Mouse (Mus musculus): ENCODE measurements at regions not wholly inside any gene's neighbourhood (a gene's known extent, or its start where the extent isn't known, plus 50 kb on each side); places are given as distances from the start of the nearest gene placed in this dataset.

DNA sequence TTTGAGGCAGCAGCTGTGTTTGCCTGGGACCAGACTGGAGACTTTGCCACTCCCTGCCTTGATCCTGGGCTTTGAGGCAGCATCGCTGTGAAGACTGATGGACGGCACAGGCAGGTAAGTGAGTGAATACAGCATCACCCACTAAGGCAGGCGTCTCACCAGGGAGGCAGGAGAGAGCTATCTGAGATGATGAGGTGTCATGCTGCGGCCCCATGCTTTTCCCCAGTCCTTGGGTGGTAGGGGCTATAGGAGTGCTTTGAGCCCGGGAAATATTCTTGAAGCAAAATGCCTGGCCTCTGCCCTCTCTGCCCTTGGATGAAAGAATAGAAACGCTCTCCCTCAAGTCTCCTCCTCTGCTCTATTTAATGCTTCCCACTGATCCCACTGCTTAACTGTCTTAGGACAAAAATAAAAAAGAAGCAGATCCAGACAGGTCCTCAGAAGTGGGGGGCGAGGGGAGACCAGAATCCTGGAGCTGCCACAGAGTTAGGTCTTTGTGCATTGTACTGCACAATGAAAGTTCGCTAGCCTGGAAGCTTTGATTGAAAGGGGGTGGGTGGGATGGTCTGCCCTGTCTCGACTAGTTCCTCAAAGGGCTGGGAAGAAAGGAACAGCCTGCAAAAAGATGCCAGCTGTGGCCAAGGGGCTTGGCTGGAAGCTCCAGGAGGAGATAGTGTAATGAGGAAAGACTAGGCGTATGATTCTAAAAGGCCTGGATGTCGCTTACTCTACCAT is 117.4 kb upstream of the Cdh5 start:
- no peak for DNase-seq

DNA sequence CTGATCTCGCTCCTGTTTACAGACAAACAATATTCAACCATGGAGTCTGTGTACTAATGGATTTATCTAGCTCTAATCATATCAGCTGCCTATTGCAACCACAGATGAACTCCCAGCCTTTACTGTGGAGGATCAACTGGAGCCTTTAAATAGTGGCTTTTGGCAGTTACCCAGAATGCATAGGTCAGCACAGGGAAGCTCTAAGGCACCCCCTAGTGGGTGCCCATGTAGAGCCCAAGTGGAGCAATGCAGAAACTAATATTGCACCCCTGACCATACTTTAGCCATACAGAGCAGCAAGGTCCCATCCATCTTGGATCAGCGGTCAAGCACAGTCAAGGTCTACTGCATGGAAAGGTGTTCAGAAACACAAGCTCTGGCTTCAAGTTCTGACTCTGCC is 115.8 kb upstream of the Cdh5 start:
- no peak for DNase-seq

DNA sequence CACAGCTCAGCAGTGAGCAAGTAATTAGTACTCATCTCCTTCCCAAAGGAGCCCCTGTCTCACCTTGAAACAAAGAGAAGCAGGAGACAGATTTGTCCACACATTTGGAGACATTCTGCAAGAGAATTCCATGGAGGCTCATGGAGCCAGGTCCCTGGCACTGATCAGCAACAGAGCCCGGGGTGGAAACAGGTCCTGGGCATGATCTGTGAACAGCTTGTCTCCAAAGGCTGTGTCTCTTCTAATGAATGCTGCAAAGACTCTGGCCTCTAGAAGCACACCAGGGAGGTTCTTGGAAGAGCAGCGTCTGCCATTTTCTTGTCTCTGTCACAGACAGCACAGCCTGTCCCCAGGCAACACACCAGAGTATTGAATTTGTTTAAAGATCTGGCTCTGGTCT is 107.5 kb upstream of the Cdh5 start:
- DNase-seq: no peak

- DNase-seq: no peak
Measured at GRCm38 (mm10) chr8:103998143-103998542, 103.3 kb upstream of the Cdh5 start.

DNA sequence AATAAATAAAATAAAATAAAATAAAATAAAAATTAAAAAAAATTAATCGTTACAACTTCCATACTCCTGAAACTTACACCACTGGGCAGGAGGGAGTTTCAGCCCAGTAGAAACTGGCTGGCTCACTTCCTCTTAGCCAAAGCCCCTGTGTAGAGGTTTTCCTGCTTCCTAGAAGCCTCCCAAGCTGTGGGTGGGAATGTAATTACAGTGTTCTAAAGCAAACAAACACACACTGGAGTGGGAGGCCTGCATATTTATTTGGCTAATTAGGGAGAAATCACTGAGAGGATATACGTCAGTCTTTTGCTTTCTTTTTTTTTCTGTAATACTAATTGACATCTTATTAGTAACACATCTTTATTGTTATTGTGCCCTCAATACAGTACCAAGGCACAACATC is 94.2 kb upstream of the Cdh5 start:
- no peak for DNase-seq

GRCm38 (mm10) chr8:104008756-104009155 is 92.7 kb upstream of the Cdh5 start:
- DNase-seq: no peak

DNA sequence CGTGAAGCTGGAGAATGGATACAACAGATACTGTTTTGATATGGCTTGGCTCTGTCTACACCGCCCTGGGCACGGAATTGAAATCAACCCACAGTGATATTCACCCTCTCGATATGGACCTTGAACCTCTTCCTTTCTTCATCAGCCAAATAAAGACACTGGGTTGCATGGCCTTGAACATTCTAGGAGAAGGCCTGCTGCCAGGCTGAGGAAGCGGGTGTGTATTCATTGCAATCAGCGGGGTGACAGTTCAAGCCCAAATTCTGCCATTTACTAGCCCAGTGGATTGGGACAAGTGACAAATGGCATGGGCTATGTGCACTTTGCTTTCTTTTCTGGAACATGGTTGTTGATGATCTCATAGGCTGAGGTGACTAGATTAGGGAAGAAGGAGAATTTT is 92.1 kb upstream of the Cdh5 start:
- DNase-seq: no peak

DNA sequence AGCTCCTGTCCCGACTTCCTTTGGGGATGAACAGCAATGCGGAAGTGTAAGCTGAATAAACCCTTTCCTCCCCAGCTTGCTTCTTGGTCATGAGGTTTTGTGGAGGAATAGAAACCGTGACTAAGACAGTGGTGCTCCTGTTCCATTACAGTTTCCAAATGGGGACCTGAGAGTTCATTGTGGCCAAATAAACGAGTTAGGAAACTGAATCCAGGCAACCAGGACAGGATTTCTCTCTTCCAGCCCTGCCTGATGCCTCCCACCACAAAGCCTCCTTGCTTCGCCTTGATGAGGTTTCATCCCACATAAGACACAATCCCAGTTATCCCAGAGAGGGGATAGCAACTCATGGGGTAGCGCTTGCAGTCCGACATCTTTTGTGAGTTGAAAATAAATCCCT is 79.2 kb upstream of the Cdh5 start:
- DNase-seq: no peak

DNA sequence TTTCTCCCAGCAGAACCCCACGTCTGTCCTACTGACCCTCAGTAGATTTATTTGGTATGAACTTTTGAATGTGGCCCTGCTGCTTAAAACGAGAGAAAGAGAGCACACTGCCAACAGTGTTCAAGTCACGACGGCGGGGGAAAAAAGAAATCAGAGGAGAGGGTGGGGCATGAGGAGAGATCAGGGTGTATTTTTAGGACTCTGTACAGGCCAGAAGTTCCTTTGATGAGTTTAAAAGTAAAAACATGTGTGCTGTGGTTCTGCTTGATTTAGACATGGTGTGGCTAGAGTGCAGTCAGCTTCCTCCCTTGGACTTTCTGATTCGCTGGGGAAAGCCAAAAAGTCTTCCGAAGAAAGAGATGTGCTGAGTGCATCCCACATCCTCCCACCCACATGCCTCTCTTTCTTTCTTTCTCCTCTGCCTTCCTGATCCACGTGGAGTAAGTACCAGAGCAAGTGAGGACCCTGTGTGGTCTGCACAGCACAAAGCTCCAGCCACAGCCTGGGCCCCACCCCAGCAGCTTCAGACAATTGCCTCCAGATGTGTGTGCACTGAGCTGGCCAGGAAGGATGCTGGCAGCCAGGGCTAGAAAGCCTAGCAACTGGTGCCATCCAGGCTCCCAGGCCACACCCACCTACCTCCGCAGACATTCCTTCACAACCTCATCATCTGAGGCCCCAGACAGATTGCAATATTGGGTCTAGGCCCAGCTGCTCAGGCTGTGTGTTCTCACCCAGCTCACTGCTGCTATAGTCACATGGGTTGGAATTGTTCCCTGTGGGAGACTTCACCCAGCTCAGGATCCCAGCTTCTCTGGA is 78.5 kb upstream of the Cdh5 start:
- no peak for DNase-seq

DNA sequence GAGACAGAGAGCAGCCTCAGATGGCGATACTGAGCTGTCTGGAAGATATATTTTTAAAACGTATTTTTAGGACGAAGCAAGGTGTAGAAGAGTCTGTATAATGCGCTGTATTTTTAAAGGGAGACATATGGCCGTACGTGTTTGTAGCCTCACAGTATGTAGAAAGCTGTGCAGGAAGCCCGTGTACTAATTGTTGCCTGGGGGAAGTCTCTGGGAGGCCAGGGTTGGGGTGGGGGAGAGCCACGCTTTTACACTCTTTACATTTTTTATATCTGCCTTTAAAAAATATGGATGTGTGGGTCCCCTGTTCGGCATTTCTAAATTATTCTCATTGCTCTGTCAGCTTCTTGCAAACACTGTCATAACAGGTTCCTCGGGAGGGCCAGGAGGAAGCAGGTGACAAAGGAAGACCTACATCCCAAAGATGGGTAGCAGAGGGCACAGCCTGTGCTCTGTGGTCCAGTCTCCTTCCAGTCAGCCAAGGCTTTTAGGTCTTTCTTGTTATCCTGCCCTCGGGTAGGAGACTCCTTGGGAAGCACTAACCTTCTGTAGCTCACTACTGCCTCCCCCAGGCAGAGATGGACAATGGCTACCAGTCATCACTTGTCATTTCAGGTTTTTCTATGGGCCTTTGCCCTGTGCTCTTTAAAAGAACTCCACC is 74.1 kb upstream of the Cdh5 start:
- no peak for DNase-seq

GRCm38 (mm10) chr8:104028626-104029025 is 72.8 kb upstream of the Cdh5 start:
- DNase-seq: peak; percentile 75

DNA sequence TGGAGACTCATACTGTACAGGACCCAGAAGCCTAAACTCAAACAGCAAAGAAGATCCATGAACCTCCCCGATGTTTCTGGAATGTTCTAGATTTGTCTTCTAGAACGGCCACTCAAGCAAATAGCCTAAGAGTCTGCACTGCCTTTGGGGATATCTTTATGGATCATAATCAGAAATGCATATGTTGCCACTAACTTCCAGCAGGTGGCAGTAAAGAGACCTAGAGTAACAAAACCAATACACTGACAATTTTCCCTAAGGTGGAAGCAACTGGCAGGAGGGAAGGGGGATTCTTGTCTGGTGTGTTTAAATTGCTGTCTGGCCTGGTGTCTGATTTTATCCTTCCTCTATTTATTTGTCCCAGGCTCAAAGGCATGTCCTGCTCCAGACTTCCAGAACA is 69.2 kb upstream of the Cdh5 start:
- peak; percentile 28 for DNase-seq

DNA sequence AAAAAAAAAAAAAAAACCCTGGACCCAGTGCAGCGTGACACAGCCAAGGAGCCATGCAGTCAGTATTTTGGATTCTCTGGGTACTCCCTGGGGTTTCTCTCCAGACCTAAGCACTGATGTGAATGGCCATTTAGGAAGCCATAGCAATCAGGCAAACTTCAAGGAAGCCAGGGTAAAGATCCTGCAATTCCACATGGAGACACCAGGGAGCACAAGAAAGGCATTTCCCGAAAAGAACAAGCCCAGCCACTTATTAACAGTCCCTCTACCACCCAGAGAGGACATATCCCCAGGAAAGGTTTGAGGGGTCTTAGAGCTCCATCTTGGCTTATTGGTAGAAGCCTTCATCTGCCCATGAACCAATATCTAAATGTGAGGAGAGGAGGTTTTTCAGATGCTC is 68.3 kb upstream of the Cdh5 start:
- DNase-seq: no peak

- DNase-seq: no peak
Measured at GRCm38 (mm10) chr8:104034286-104034685, 67.1 kb upstream of the Cdh5 start.

- no peak for DNase-seq
Measured at GRCm38 (mm10) chr8:104036580-104037477, 64.6 kb upstream of the Cdh5 start.

DNA sequence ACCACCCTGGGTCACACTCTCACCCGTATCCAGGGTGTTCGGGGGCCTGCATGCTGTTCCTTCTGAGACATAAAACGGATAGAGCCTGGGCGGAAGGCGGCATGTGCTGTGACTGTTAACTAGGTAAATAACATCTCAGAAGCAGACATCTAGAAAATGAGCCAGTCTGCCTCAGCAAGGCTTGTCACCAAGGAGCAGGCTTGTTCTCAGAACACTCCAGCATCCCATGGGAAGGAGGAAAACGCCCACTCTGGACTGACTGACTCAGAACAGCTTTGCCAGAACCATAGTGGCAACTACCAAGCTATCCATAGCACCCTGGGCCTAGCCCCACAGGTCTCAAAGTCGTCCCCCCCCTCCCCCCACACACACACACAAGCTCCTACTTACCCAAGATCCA is 63.8 kb upstream of the Cdh5 start:
- no peak for DNase-seq

DNA sequence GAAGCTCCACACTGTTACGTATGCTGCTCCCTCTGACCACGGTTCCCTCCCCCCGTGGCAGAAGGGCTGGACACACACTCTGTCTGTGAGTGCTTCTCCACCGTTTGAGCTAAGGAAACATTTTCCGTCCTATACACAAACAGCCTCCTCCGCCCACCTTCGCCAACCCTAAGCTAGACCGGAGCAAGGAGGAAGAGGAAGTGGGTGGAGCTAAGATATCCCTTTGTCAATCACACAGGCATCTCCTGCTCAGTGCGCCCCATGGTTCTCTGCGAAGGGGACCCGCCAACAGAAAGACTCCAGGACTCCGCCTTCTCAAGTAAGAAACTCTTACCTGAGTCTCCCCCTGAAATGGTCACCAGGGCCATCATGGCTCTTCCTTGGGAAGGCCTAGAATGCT is 61.9 kb upstream of the Cdh5 start:
- peak; percentile 60 for DNase-seq

DNA sequence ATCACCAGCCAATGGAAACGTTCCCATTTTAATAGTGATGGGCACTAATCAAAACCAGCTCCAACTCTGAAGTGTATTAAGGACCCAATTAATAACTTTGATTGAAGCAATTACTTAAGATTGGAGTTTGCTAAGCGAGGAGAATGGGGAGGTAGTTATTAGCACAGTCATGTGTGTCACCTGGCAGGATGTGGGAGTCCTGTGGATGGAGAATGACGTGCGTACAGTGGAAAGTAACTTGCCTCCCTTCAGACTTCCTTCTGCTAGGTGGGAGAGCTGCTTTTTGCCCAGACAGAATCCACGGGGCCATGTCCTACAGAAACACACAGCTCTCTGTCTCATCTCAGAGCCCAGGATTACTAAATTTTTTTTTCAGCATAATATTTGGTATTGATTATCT is 59.9 kb upstream of the Cdh5 start:
- DNase-seq: peak; percentile 24

DNA sequence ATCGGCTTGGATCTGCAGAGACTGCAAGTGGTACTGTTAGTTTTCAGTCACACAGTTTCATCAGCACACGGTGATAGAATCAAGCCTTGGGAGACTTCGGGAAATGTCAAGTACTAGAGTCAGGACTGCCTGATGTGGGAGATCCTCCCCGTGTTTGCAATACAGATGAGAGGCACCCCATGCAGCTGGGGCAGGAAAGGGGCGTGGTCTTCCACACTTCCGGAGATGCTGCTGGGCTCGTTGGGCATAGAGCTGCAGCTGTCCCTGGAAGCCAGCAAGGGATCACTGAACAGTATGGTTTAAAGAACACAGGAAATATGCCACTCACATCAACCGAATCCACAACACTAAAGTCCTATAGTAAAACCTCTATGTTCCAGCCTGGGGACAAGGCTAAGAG is 59.0 kb upstream of the Cdh5 start:
- peak; percentile 85 for DNase-seq

DNA sequence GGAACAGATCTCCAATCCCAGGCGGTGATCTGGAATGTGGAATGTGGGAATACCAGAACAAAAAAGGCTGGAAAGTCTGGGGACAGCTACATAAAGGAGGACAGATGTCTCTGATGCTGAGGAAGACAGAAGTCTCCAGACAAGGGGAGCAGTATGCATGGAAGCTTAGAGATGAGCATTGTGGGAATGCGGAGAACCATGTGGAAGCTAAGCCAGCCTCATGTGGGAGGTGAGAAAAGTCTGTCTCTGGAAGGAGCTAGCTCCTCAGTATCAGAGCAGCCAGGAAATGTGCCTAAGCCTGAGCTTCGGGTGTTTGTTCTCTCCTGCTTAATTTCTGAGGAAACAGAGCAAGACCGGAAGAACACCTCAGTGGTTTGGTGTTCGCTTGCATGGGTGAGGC is 53.4 kb upstream of the Cdh5 start:
- DNase-seq: no peak

DNA sequence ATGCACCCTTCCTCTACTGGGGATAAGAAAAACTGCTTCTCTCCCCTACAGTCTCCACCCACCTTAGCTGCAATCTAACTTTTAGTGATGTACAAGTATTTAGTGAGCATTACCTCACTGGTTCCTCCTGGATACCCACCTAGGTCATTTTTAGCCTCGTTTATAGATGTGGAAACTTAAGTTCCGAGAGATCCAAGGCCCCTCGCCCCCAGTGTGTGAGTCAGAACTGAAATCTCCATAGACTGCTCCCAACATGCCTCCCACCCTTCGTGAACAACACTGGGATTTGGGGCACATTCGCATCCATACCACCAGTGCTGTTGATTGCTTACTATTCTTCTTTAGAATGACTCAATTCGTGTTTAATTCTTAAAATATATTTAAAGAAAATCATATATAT is 52.2 kb upstream of the Cdh5 start:
- no peak for DNase-seq

- peak; percentile 64 for DNase-seq
Measured at GRCm38 (mm10) chr8:104050694-104051539, 50.5 kb upstream of the Cdh5 start.
